Mouse (Mus musculus) adrenal gland (tissue): ENCODE data around the gene Gm9046.
"Not testable (repeated sequence)": the region's sequence is repeated elsewhere in the genome, so short reads cannot be mapped to it uniquely, and the experiment has no call there.

Source experiments
- intact Hi-C: fragments of 180-260 bp; cut with DNase I; formaldehyde crosslinking; loops from one replicate; pipeline ENCODE4 v1.15.1; 2025
- long read RNA-seq, 2 experiments: library from polyadenylated mRNA; unstranded; transcript quantifications; one replicate each; pipeline ENCODE4 v2.0.0; 2020; ENCODE audit warnings: borderline replicate concordance in 1 of 2; ENCODE audit not compliant: insufficient replicate concordance in 1 of 2

Gm9046 gene
- long read RNA-seq, experiment 1 = 0 reads
- long read RNA-seq, experiment 2 = 0 reads

DNA sequence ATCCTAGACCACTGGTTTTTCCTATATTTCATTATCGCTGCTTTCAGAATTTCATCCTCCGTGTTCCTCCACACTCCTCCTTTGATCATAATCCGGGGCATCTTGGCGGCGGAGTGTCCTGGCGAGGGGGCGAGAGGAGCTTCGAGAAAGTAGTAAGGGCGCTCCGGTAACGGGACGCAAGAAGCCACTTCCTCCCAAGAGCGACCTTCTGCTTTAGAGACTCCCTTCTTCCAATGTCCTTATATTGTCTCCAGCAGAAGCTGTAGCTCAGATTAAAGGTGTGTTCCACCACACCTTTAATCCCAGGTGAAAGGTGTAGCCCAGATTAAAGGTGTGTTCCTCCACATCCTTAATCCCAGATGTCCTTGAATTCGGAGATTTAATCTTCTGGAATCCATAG is at the start of gene Gm9046:
Gm9046 (minus strand) TSS at position 101 of the 400 bp plus-strand sequence.
- intact Hi-C loops = not testable (repeated sequence)

DNA sequence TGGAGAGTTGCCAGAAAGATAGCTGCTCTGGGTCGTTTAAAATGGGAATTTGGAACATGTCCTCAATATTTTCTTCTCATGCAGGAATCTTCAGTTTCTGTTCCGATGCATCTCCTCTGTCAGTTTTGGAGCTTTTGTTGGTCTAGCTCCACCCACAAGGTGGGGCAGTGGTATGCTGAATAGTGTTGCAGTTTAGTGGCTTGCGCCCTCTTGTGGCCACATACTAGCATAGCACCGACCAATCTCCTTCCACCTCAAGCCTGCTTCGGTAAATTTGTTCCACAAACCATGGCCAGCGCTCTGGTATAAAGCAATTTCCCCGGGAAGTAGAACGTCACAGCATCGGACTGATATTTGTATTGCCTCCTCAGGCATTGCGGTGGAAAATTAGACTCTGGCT is 27.4 kb upstream of the Gm9046 start:
- intact Hi-C loops = no loop called here

DNA sequence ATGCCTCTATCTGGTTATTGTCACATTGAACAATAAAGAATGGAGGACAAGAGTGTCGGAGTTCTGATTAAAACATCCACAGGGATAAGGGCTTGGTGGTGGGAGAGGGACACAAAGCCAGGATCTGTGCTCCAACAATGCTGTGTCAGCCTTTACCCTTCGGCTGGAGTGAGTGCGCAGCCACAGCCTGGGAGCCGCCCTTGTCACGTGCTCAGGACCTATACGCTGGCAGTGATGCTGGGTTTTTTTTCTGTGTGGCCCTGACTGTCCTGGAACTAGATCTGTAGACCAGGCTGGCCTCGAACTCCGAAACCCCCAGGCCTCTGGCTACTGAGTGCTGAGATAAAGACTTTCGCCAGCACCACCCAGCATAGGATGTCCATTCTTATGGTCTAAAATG is 26.5 kb upstream of the Gm9046 start:
- intact Hi-C loops = no loop called here

GRCm38 (mm10) chr10:118354005-118354404 is 10.9 kb upstream of the Gm9046 start, which contains the start of gene Gm9049:
Gm9049 (minus strand) TSS chr10:118354105.
- intact Hi-C loops = not testable (repeated sequence)

DNA sequence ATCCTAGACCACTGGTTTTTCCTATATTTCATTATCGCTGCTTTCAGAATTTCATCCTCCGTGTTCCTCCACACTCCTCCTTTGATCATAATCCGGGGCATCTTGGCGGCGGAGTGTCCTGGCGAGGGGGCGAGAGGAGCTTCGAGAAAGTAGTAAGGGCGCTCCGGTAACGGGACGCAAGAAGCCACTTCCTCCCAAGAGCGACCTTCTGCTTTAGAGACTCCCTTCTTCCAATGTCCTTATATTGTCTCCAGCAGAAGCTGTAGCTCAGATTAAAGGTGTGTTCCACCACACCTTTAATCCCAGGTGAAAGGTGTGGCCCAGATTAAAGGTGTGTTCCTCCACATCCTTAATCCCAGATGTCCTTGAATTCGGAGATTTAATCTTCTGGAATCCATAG is 5.5 kb upstream of the Gm9046 start, which contains the start of gene Gm9048:
Gm9048 (minus strand) TSS at position 101 of the 400 bp plus-strand sequence.
- intact Hi-C loops = not testable (repeated sequence)

DNA sequence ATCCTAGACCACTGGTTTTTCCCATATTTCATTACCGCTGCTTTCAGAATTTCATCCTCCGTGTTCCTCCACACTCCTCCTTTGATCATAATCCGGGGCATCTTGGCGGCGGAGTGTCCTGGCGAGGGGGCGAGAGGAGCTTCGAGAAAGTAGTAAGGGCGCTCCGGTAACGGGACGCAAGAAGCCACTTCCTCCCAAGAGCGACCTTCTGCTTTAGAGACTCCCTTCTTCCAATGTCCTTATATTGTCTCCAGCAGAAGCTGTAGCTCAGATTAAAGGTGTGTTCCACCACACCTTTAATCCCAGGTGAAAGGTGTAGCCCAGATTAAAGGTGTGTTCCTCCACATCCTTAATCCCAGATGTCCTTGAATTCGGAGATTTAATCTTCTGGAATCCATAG is 5.3 kb downstream of the Gm9046 start, which contains the start of gene Gm9045:
Gm9045 (minus strand) TSS at position 101 of the 400 bp plus-strand sequence.
- intact Hi-C loops = not testable (repeated sequence)

DNA sequence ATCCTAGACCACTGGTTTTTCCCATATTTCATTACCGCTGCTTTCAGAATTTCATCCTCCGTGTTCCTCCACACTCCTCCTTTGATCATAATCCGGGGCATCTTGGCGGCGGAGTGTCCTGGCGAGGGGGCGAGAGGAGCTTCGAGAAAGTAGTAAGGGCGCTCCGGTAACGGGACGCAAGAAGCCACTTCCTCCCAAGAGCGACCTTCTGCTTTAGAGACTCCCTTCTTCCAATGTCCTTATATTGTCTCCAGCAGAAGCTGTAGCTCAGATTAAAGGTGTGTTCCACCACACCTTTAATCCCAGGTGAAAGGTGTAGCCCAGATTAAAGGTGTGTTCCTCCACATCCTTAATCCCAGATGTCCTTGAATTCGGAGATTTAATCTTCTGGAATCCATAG is 10.7 kb downstream of the Gm9046 start, which contains the start of gene Gm9044:
Gm9044 (minus strand) TSS at position 101 of the 400 bp plus-strand sequence.
- intact Hi-C loops = not testable (repeated sequence)

DNA sequence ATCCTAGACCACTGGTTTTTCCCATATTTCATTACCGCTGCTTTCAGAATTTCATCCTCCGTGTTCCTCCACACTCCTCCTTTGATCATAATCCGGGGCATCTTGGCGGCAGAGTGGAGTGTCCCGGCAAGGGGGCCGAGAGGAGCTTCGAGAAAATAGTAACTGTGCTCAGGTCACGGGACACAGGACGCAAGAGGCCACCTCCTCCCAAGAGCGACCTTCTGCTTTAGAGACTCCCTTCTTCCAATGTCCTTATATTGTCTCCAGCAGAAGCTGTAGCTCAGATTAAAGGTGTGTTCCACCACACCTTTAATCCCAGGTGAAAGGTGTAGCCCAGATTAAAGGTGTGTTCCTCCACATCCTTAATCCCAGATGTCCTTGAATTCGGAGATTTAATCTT is 16.2 kb downstream of the Gm9046 start, which contains the start of gene Gm9040:
Gm9040 (minus strand) TSS at position 101 of the 400 bp plus-strand sequence.
- intact Hi-C loops = not testable (repeated sequence)

- intact Hi-C loops = no loop called here
These were observed 24.0 kb downstream of the Gm9046 start for GRCm38 (mm10) chr10:118319024-118319423.

DNA sequence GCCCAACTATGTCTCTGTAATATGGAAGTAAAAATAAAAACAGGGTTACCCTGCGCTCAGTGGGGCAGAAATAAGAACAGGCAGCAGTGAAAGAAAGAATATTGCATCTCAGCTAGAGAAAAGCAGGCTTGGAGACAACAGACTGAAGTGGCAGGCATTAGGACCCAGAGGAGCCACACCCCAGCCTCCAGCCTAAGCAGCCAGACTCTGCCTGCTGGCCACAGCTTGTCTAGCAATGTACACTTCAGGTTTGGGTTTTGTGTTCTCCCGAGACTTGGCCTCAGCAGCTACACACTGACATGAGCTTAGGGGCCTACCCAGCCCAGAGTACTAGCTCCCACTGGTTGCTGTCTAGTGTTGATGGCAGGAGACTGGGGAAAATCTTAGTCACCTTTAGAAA is 40.9 kb downstream of the Gm9046 start:
- intact Hi-C loops = not testable (repeated sequence)

DNA sequence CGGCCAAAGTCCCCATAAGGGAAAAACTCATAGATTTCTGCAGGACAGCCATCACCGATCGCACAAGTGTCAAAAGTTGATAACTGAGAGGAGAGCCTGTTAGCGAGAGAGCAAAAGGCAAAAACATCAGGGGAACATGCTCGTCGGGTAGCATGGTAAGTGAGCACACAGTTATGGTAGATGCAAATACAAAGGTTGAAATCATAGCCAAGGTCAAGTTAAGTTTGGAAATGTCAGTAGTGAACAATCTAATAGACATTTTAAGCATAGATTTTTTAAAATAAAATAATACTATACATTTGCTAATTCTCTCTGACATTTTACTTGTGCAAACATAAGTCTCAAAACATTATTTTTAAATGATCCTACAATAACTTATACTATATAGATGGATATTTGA is 48.1 kb downstream of the Gm9046 start, which contains the start of gene Iltifb:
Iltifb (minus strand) TSS at position 101 of the 400 bp plus-strand sequence.
- intact Hi-C loops = no loop called here
